Mouse (Mus musculus) CH12.LX (cell line): ENCODE measurements at regions not wholly inside any gene's neighbourhood (a gene's known extent, or its start where the extent isn't known, plus 50 kb on each side); places are given as distances from the start of the nearest gene placed in this dataset.
A peak's percentile ranks its signal among the peaks of the same experiment; 100 is the strongest.

Source experiments
- CHD1 ChIP-seq: IDR thresholded peaks from 2 replicates; pipeline ENCODE4 v1.6.1; 2012; ENCODE audit warnings: low read depth, low read length, improper control_type of control experiment, inconsistent platforms
- CHD2 ChIP-seq: IDR thresholded peaks from 2 replicates; pipeline ENCODE4 v1.6.1; 2011; ENCODE audit warnings: low read length, improper control_type of control experiment
- CTCF ChIP-seq, 2 experiments: IDR thresholded peaks in 1 of 2; conservative IDR thresholded peaks in 1 of 2; 2 replicates each; pipeline ENCODE4 v1.5.1; 2011 to 2012; ENCODE audit warnings: low read depth in 2 of 2, low read length in 2 of 2, improper control_type of control experiment in 1 of 2, inconsistent platforms in 1 of 2, mild to moderate bottlenecking in 1 of 2, moderate library complexity in 1 of 2
- E2F4 ChIP-seq: IDR thresholded peaks from 2 replicates; pipeline ENCODE4 v1.6.1; 2011; ENCODE audit warnings: low read depth, low read length, improper control_type of control experiment; ENCODE audit not compliant: insufficient replicate concordance
- ETS1 ChIP-seq: conservative IDR thresholded peaks from 2 replicates; pipeline ENCODE4 v1.6.1; 2012; ENCODE audit warnings: low read depth, mild to moderate bottlenecking, inconsistent platforms, low read length, improper control_type of control experiment, moderate library complexity
- JUND ChIP-seq: conservative IDR thresholded peaks from 2 replicates; pipeline ENCODE4 v1.6.1; 2011; ENCODE audit warnings: low read depth, low read length, improper control_type of control experiment
- KAT2A ChIP-seq: IDR thresholded peaks from 2 replicates; pipeline ENCODE4 v1.6.1; 2012; ENCODE audit warnings: low read length, improper control_type of control experiment, inconsistent platforms; ENCODE audit not compliant: insufficient replicate concordance
- MXI1 ChIP-seq: IDR thresholded peaks from 2 replicates; pipeline ENCODE4 v1.6.1; 2011; ENCODE audit warnings: mild to moderate bottlenecking, low read depth, low read length, improper control_type of control experiment
- PAX5 ChIP-seq: IDR thresholded peaks from 2 replicates; pipeline ENCODE4 v1.6.1; 2012; ENCODE audit warnings: low read length, inconsistent platforms, mixed read lengths
- POLR2A ChIP-seq: IDR thresholded peaks from 2 replicates; pipeline ENCODE4 v1.6.1; 2011; ENCODE audit warnings: low read depth, mild to moderate bottlenecking, improper control_type of control experiment, low read length
- POLR2AphosphoS2 ChIP-seq: IDR thresholded peaks from 2 replicates; pipeline ENCODE4 v1.6.1; 2011; ENCODE audit warnings: low read depth, low read length, improper control_type of control experiment
- RCOR1 ChIP-seq: conservative IDR thresholded peaks from 2 replicates; pipeline ENCODE4 v1.6.1; 2012; ENCODE audit warnings: low read depth, mild to moderate bottlenecking, inconsistent platforms, low read length, improper control_type of control experiment
- USF1 ChIP-seq: IDR thresholded peaks from 2 replicates; pipeline ENCODE4 v1.6.1; 2014; ENCODE audit warnings: low read depth, mild to moderate bottlenecking, inconsistent platforms, low read length, improper control_type of control experiment

- peak in 1 of 2 experiments; percentile 24; a peak in 1 of 4 replicates for TF ChIP-seq CTCF (conservative IDR thresholded peaks at IDR 0.05 in 1 of 2, IDR thresholded peaks at IDR 0.05 in 1 of 2; ENCODE audit: low read depth in 2 of 2, low read length in 2 of 2)
- TF ChIP-seq MXI1: no peak
- no peak for TF ChIP-seq KAT2A
- TF ChIP-seq CHD2: no peak
- no peak for TF ChIP-seq PAX5
- TF ChIP-seq USF1: no peak
- no peak for TF ChIP-seq POLR2A
- TF ChIP-seq POLR2AphosphoS2: no peak
- TF ChIP-seq CHD1: no peak
- TF ChIP-seq JUND: no peak
- TF ChIP-seq ETS1: no peak
- TF ChIP-seq E2F4: no peak
- TF ChIP-seq RCOR1: no peak
These were observed 153.5 kb upstream of the 1700056E22Rik start for GRCm38 (mm10) chr1:184187582-184187981.
